Comparison of ENCODE assay signal across 8 mouse cellular contexts in the genomic region with DNA sequence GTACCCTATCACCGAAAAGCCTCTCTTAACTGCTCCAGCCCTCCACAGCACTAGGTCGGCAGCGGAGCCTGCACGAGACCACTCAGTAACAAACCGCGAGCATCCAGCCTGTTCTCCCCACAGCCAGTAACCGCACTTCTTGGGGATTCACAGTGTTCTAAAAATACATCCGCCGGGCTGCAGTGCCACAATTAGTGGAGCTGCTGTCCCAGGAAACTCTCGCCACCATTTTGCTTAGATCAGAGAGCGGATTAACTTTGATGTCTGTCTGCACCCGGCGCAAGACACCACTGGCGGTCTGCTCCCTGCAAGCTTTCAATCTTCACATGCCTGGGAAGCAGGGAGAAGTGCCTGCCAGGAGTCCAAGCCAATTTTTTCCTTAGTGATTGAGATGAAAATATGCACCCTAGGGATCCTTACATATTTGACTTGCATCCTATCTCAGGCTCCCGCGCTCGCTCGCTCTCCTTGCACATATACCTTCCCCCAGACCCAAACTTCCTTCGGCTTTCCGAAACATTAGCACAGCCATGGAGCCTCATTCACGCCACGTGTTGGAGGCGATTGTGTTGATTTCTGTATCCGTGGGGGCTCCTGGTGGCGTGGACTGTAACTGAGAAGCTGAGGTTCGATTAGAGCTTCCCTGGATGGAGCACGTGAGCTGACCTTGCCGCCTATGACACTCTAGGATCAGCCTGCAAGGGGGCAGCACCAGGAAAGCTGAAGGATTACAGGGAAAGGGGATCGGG. TPM values are rescaled to one million over a fixed set of nuclear protein-coding genes. Genes with fewer than 3 reads are reported as not detected.
A peak's percentile ranks its signal among the peaks of the same experiment; 100 is the strongest.
DNase-seq lines count a peak whose midpoint lies in the region; ATAC-seq and TF ChIP-seq lines count a peak whose summit lies in the region.

No protein-coding gene starts in this region.

- DNase-seq in lung, adult 2 months, result peak; percentile 6
- DNase-seq in lung, postnatal 25 days (ENCODE audit: low spot score), result no peak
- peak; percentile 38 for DNase-seq in cerebellum, adult 9-11 months
- peak; percentile 82 for DNase-seq in forebrain, postnatal 0 days
- DNase-seq in layer of hippocampus, postnatal 36 days, result peak; percentile 33 to 34
- DNase-seq in midbrain, embryonic 14.5 days, result peak; percentile 79
- DNase-seq in thymus, postnatal 25 days, result peak; percentile 21
- no peak for DNase-seq in gastrocnemius, postnatal 36 days

- H3K27me3 ChIP-seq in forebrain, postnatal 0 days (ENCODE audit: insufficient read depth, low read length), result no peaks in the 10 kb centered on the region
- no peaks in the 10 kb centered on the region; the same call in 1 of the 2 replicates for H3K27me3 ChIP-seq in midbrain, embryonic 14.5 days (ENCODE audit: control insufficient read depth, insufficient read depth, low read length)

- intact Hi-C loops in gastrocnemius, postnatal 36 days (cut with DNase I), result no loop called here

- peak overlapping the region; percentile 68 for H3K27ac ChIP-seq in forebrain, postnatal 0 days (ENCODE audit: low read depth, low read length)
- H3K27ac ChIP-seq in midbrain, embryonic 14.5 days (replicated peaks; ENCODE audit: low read depth, low read length), result 0 out of 2 replicates have a peak overlapping the region, but pooled peaks have one; percentile 3

- no peaks in the 10 kb centered on the region for H3K36me3 ChIP-seq in forebrain, postnatal 0 days (ENCODE audit: insufficient read depth)
- no peaks in the 10 kb centered on the region for H3K36me3 ChIP-seq in midbrain, embryonic 14.5 days (ENCODE audit: control insufficient read depth, insufficient read depth, low read length)

- peak overlapping the region; percentile 65 for H3K4me2 ChIP-seq in forebrain, postnatal 0 days (ENCODE audit: low read depth)
- peak overlapping the region; percentile 68 for H3K4me2 ChIP-seq in midbrain, embryonic 14.5 days (ENCODE audit: low read length)

- 0 out of 2 replicates have a peak, but pooled peaks cover 2% of the 10 kb centered on the region for H3K4me1 ChIP-seq in lung, adult 2 months (ENCODE audit: control insufficient read depth, insufficient read depth, low read length)
- H3K4me1 ChIP-seq in forebrain, postnatal 0 days (ENCODE audit: insufficient read depth), result peaks cover 7% of the 10 kb centered on the region
- peaks cover 15% of the 10 kb centered on the region; the same call in 1 of the 2 replicates for H3K4me1 ChIP-seq in midbrain, embryonic 14.5 days (ENCODE audit: control insufficient read depth, insufficient read depth, low read length)

- TF ChIP-seq CTCF in lung, adult 2 months (IDR thresholded peaks at IDR 0.05; ENCODE audit: insufficient read depth, low read length), result no peak
- peak; percentile 53 for TF ChIP-seq CTCF in forebrain, postnatal 0 days (IDR thresholded peaks at IDR 0.05; ENCODE audit: low read depth)

- peak overlapping the region; percentile 52 for H3K9ac ChIP-seq in forebrain, postnatal 0 days
- peak overlapping the region; percentile 46 for H3K9ac ChIP-seq in midbrain, embryonic 14.5 days (replicated peaks; ENCODE audit: low read length)

- no peak overlapping the region for H3K4me3 ChIP-seq in lung, adult 2 months (replicated peaks; ENCODE audit: extremely low read depth, low read depth, low read length)
- H3K4me3 ChIP-seq in forebrain, postnatal 0 days (ENCODE audit: low read depth, low read length), result peak overlapping the region; percentile 29
- H3K4me3 ChIP-seq in midbrain, embryonic 14.5 days (replicated peaks; ENCODE audit: low read depth, low read length), result peak overlapping the region; percentile 29

- peak; percentile 84 for ATAC-seq in forebrain, postnatal 0 days
- ATAC-seq in midbrain, embryonic 14.5 days (ENCODE audit: low FRiP score, low TSS enrichment), result peak; percentile 60; the same call in 1 of the 2 replicates

- WGBS in lung, adult 2 months, result 4% methylated on average over 29 of the region's 29 CpGs
- 3% methylated on average over 29 of the region's 29 CpGs for whole genome bisulfite sequencing in forebrain, postnatal 0 days
- WGBS in midbrain, embryonic 14.5 days, result 3% methylated on average over 29 of the region's 29 CpGs

- TF ChIP-seq POLR2A in lung, adult 2 months (IDR thresholded peaks at IDR 0.05; ENCODE audit: borderline replicate concordance, extremely low read depth, low read depth, low read length), result no peak

- no peaks in the 10 kb centered on the region for H3K9me3 ChIP-seq in forebrain, postnatal 0 days (ENCODE audit: low read length)
- no peaks in the 10 kb centered on the region for H3K9me3 ChIP-seq in midbrain, embryonic 14.5 days (ENCODE audit: control insufficient read depth, low read length)

RNA-seq across cellular contexts. Expression of a gene that starts 8.7 kb away (rescaled TPM):
- polyA plus RNA-seq in lung, adult 2 months (2012; rRNA removed), result 27.9 and 49.9 TPM in 2 replicates
- 45.0 and 53.1 TPM in 2 replicates for total RNA-seq in forebrain, postnatal 0 days (2014; rRNA removed)
- polyA plus RNA-seq in forebrain, postnatal 0 days (2015; fragmentation: Nextera tagmentation; extraction: Ambion mirVana), result 75.2 and 82.4 TPM in 2 replicates
- total RNA-seq in layer of hippocampus, postnatal 36 days (2021), result 10 to 100 TPM; 39.0 to 43.9 TPM
- polyA plus RNA-seq in midbrain, embryonic 14.5 days (2014; fragmentation: Nextera tagmentation; extraction: Ambion mirVana), result 91.5 and 93.7 TPM in 2 replicates
- total RNA-seq in gastrocnemius, postnatal 36 days (2021), result 10 to 100 TPM; 56.4 to 63.1 TPM

RNA-seq across cellular contexts. Expression of a gene that starts 44.5 kb away (rescaled TPM):
- 2.1 and 2.4 TPM in 2 replicates for polyA plus RNA-seq in lung, adult 2 months (2012; rRNA removed)
- total RNA-seq in forebrain, postnatal 0 days (2014; rRNA removed), result 28.7 and 28.8 TPM in 2 replicates
- 5.7 and 6.2 TPM in 2 replicates for polyA plus RNA-seq in forebrain, postnatal 0 days (2015; fragmentation: Nextera tagmentation; extraction: Ambion mirVana)
- total RNA-seq in layer of hippocampus, postnatal 36 days (2021), result 10 to 100 TPM; 40.7 to 44.2 TPM
- 7.5 and 7.7 TPM in 2 replicates for polyA plus RNA-seq in midbrain, embryonic 14.5 days (2014; fragmentation: Nextera tagmentation; extraction: Ambion mirVana)
- 10 to 100 TPM; 64.7 to 76.9 TPM for total RNA-seq in gastrocnemius, postnatal 36 days (2021)

Comparison
In these comparisons a context has a peak if more than half of its experiments do, and no peak if none do; other contexts are left out.
1. DNase-seq: peak in lung, adult 2 months (single experiment), cerebellum, adult 9-11 months (single experiment), forebrain, postnatal 0 days (single experiment), layer of hippocampus, postnatal 36 days (2 of 2), midbrain, embryonic 14.5 days (single experiment) and thymus, postnatal 25 days (single experiment); none in lung, postnatal 25 days (single experiment) and gastrocnemius, postnatal 36 days (0 of 2).